Mouse (Mus musculus): ENCODE measurements at regions not wholly inside any gene's neighbourhood (a gene's known extent, or its start where the extent isn't known, plus 50 kb on each side); places are given as distances from the start of the nearest gene placed in this dataset.

DNA sequence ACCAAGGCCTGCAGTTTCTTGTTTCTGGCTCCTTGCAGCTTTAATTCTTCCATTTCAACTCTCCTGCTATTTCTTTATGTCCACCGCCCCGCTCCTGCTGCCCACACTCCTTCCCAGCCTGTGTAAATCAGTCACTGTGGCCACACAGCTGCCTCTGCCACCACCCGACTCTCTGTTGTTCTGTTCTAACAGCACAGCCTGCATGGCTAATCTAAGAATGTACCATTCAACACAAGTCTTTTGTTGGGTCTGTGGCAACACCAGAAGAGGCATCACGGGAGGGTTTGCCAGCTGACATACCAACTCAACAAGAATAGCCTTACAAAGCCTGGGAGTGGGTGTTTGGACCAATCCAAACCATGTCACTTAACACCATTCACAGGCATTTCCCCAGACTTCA is 264.9 kb upstream of the Pum3 start:
- in situ Hi-C loops (cut with MboI, MseI) = no loop called here

DNA sequence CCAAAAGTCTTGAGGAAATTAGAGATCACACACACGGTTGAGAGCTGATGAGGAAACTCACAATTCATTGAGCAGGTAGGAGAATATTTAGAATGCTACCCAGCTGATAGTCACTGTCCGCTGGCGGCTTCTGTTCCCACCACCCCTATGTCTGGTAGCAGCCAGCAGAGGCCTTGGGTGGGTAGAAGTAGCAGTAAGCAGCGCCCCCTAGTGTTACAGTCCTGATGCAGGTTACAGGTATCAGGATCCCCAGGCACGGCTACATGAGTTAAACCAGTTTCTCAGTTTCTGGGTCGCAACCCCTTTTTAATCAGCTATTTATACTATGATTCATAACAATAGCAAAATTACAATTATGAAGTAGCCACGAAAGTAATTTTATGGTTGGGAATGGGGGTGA is 264.1 kb upstream of the Pum3 start:
- in situ Hi-C loops (cut with MboI, MseI) = no loop called here

DNA sequence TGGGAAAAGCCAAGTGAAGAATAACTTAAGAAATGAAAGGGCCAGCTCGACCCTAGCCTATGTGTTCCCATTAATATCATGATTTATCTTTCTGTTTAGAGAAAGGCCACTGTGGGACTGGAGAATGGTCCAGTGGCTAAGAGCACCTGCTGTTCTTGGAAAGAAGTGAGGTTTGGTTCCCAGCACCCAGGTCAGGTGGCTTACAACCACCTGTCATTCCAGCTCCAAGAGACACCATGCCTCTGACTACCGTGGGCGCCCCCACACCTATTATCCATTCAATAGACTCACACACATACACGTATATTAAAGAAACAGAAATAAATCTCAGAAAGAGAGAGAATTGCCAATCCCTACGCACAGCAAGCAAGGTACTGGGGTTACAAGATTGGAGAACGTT is 263.3 kb upstream of the Pum3 start:
- in situ Hi-C loops (cut with MboI, MseI) = no loop called here

DNA sequence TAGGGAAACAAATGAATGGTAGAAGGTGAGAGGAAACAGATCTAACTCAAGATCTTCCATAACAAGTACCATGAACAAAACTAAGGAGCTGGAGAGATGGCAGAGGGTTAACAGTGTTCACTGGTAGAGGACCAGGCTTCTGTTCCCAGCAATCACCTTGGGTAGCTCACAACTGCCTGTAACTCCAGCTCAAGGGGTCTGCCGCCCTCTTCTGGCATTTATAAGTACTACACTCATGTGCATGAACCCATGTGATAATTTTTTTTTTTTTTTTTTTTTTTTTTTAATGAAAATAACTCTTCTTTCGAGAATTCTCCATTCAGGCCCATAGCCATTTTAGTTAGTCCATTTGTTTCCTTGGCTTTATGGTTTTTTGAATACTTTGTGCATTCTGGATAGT is 253.8 kb upstream of the Pum3 start:
- in situ Hi-C loops (cut with MboI, MseI) = loop anchor here in 1 of 2 experiments (10.0 kb wide), 1 partner anchor 239 kb away; no protein-coding TSS in a partner anchor

DNA sequence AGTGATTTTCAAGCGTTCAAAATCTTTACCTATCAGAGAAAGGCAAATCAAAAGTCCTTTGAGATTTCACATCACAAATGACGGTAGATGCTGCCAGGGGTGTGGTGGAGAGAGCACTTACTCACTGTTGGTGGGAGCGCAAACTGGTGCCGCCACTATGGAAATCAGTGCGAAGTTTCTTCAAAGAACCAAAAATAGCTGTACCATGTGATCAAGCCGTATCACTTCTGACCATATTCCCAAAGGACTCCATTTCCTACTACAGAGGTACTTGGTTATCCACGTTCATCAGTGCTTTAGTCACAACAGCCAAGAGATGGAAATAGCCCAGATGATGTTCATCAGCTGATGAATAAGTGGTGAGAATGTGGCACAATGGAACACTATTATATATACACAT is 249.8 kb upstream of the Pum3 start:
- in situ Hi-C loops (cut with MboI, MseI) = loop anchor here in 1 of 2 experiments (10.0 kb wide), 1 partner anchor 445 kb away; no protein-coding TSS in a partner anchor

DNA sequence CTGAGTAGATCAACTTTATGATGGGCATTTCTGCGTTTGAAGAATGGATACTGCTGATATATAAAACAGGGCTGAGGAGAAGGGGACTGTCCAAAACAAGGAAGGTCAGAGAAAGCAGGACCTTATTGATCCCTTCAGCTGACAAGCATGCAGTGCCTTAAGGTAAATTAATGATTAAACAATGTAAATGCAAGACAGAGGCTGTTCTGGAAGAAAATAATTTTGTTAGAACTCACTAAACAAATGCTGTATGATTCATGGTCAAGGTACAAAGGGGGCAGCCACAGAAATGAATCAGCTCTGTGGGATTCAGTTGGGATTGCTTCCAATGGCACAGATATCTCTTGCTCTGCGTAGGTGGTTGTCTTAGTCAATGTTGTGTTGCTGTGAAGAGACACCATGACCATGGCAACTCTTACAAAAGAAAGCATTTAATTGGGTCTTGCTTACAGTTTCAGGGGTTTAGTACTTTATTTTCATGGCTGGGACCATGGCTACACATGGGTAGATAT is 243.1 kb upstream of the Pum3 start:
- in situ Hi-C loops (cut with MboI, MseI) = loop anchor here in 1 of 2 experiments (10.0 kb wide), 1 partner anchor 438 kb away; no protein-coding TSS in a partner anchor

DNA sequence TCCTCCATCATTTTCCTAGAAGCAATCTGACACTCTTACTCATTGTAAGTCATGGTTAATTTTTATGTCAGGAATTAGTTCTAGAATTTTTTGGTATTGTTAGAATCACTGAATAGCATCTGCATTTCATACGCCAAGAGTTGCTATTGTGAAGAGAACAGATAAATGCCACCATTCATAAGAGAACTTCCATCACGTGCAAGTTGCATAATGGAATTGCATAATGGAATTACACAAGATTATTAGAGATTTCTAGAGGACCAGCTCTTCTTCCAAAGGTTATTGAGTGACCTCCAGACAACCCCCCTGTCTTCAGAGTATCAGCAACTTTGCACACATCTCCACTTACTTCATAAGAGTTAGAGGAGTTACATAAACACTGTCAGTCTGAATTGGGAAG is 233.7 kb upstream of the Pum3 start:
- in situ Hi-C loops (cut with MboI, MseI) = no loop called here

DNA sequence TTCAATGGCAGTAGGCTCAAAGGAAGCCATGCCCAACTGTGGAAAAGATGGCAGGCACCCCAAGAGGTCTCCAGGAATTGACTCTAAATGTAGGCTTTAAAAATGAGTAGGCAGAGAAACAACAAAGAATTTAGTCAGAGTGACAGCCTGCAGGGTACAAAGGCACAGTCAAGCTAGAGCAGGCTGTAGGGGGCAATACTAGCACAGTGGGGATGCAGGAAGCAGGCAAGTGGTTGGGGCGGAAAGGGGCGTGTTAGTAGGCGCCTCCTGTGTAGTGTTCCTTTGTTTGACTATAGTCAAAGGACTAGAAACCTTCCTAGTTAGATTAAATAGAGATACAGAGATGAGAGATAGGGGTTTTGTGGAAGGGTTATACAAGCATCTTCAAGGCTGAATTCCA is 211.4 kb upstream of the Pum3 start:
- in situ Hi-C loops (cut with MboI, MseI) = no loop called here

DNA sequence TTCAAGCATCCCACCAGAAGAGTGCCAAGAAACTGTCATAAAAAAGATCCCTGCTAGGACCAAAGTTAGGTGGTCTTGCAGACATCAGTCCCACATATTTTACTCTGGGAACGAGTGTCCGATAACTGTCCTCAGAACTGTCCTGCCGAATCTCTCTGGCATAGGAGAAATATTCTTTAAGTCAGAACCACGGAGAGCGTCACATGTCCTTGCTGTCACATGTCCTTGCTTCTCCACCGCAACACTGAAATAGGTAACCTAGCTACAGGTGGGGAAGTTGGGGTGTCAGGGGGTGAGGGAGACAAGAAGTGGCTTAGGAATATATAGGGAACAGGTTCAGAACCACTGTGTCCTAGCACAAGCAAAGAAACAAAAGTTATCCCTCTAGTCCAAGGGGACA is 203.5 kb upstream of the Pum3 start:
- in situ Hi-C loops (cut with MboI, MseI) = no loop called here

DNA sequence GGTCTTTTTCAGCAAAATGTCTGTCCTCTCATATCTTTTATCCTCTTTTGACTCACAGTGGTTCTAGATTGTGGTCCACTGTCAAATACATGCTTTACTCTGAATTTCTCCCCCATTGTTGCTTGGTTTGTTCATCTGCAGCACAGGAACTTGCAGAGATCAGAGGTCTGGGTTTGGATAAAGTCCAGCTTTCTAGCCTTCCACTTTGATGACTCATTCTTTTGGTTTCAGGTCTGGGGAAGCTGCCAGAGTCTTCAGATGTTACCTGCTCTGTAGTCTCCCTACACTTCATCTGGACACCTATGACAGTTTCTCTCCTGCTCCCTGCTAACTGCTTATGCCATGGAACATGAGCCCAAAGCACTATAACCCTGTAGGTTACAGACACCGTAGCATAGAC is 198.0 kb upstream of the Pum3 start:
- in situ Hi-C loops (cut with MboI, MseI) = no loop called here

DNA sequence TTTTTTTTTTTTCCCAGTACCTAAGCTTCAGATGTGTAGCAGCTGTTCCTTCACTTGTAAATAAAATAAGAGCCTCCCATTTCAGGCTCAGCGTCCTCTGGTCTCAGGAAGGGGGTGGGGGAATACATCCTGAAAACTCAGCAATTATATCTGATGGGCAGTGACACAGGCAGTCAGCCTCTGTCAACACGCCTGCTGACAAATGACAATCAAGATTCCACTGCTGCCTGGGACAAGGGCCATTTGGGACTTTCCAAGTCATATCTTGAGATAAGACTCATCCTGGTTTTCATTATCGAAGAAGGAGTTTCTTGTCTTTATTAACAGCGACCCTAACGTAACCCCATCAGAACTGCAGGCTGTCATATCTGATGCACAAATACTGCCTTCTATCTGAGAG is 187.9 kb upstream of the Pum3 start:
- in situ Hi-C loops (cut with MboI, MseI) = no loop called here

DNA sequence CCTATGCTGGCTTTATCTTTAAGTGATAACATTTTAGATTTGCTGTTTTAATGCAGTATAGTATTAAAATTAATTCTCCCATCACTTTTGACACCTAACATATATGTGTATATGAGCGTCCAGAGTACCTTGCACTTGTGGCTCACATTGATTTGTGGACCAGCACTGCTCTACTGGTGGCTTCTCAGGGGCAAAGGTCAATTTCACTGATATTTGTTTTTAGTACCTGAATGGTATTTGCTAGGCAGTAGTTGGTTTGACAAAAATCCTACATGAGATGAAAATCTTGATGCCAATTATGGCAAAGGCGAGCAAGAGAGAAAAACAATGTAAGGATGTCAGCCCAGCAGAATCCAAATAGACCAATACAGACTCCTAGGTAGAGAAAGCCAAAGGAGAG is 177.3 kb upstream of the Pum3 start:
- in situ Hi-C loops (cut with MboI, MseI) = no loop called here

DNA sequence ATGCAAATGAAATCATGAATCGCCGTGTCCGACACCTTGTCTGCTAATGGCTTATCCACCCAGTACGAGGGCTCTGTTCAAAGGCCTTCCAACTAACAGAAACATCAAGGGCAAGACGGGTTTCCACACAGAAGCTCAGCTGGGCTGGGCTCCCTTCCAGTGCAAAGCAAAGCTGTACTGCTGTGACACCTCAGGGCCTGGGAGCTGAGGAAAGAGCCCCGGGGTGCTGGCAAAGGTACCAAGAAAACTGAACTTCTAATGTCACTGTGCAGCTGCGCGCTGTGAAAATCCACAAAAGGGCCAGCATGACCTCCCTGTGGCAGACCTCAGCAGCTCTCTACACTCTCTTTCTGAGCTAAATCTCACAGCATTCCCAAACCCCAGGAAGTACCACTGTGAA is 173.7 kb upstream of the Pum3 start:
- in situ Hi-C loops (cut with MboI, MseI) = loop anchor here in 1 of 2 experiments (5.0 kb wide), 1 partner anchor 46 kb away; no protein-coding TSS in a partner anchor

DNA sequence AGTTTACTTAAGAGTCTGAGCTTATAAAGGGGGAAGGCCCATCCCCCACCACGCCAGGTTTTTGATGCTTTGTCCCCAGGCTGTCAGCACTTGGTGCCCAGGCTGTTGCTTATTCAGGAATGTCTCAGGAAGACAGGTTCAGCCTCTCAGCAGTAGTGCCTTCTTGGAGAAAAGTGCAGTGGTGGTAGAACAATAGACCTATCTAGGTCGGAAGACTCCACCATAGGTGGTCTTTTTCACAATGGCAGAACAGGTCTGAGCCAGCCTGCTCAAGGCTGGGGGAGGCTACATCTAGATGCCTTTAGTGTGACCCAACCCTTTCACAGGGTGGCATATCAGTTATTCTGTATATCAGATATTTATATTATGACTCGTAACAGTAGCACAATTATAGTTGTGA is 171.9 kb upstream of the Pum3 start:
- in situ Hi-C loops (cut with MboI, MseI) = loop anchor here in 1 of 2 experiments (5.0 kb wide), 1 partner anchor 44 kb away; no protein-coding TSS in a partner anchor

DNA sequence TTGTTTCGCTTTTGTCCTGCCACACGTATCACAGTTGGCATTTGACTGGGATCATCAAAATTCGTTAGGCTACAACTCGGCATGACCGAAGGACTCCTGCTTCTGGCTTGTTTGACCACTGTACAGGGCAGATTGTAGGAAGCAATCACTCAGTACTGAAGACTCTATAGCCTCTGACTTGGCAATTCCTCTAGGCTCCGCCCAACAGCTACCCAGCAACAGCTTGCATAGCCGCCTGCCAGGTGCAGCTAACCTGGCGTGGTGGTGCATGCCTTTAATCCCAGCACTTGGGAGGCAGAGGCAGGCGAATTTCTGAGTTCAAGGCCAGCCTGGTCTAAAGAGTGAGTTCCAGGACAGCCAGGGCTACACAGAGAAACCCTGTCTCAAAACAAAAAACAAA is 170.8 kb upstream of the Pum3 start:
- in situ Hi-C loops (cut with MboI, MseI) = loop anchor here in 1 of 2 experiments (5.0 kb wide), 1 partner anchor 43 kb away; no protein-coding TSS in a partner anchor

DNA sequence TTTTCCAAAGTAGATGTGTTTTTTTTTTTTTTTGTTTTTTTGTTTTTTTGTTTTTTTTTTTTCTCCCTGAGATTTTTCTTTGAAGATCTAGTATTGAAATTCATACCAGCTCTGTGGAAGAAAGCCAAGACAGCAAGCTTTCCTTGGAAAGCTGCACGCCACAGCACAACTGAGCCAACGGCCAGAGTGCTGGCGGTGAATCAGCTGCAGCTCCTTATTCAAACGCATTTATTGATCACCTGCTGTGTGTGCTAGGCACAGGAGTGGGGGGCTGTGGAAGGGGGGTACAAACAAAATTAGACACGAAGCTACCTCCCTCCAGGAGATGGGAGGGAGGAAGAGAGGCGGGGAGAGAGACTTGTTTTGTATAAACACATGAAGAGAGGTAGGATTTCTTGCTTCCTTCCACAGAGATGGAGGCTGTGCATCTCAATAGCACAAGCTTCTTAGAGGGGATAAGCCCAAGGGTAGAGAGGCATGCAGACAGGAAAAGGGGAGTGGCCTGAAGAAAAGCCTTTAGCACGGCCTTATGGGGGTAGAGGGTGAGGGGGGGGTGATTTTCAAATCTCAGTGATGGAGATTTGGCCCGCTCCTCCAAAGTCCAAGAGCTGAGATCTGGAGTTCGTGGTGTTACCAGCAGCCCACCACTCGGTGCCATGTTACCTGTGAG is 170.1 kb upstream of the Pum3 start:
- in situ Hi-C loops (cut with MboI, MseI) = loop anchor here in 1 of 2 experiments (5.0 kb wide), 1 partner anchor 42 kb away; no protein-coding TSS in a partner anchor

DNA sequence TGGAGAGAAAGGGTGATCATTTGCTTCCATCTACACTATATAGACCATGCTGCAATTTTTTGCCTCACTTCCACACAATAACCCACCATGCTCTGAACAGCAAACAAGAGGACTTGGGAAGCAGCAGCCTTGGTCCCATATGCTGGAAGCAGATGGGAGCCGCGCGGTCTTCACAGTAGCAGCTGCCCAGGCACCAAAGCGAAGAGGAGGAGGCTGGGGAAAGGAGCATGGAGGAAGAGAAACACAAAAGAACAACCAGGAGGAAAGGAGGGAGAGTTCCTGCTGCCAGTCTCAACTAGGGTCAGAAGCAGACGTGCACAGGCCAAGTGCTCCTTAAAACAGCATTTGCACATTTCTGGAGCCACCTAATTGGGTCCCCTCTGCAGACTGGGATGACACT is 168.7 kb upstream of the Pum3 start:
- in situ Hi-C loops (cut with MboI, MseI) = no loop called here

DNA sequence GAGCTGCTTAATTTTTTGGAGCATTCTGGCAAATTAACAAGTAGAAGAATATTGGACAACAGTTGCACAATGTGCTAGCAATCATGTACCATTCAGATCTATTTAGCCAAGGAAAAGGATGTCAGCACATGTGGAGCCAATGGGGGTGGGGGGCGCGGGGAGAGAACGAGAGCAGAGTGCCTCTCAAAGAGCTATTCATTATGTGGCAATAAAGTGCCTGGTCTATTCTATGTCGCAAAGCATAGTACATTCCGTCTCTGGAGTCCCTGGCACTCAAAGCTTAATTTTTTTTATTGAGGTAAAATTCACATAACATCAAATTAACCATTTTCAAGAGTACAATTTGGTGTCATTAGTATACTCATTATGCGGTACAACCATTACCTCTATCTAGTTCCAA is 155.9 kb upstream of the Pum3 start:
- in situ Hi-C loops (cut with MboI, MseI) = no loop called here

DNA sequence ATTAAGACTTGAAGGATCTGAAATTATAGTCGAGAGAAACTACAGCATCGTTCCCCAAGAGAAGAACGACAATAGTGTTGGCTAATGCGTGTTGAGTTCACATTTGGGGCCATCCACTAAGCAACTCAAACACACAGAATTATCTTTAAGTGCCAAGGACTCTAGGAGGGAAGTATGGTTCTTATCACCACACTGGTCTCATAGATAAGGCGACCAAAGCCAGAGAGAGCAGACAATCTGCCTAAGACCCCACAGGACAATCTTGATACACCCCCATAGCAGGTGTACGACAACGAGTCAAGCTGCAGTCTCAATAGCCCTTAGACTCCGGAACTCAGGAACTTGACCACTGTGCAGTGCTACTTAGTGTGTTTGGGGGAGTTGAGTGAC is 152.5 kb upstream of the Pum3 start:
- in situ Hi-C loops (cut with MboI, MseI) = no loop called here

DNA sequence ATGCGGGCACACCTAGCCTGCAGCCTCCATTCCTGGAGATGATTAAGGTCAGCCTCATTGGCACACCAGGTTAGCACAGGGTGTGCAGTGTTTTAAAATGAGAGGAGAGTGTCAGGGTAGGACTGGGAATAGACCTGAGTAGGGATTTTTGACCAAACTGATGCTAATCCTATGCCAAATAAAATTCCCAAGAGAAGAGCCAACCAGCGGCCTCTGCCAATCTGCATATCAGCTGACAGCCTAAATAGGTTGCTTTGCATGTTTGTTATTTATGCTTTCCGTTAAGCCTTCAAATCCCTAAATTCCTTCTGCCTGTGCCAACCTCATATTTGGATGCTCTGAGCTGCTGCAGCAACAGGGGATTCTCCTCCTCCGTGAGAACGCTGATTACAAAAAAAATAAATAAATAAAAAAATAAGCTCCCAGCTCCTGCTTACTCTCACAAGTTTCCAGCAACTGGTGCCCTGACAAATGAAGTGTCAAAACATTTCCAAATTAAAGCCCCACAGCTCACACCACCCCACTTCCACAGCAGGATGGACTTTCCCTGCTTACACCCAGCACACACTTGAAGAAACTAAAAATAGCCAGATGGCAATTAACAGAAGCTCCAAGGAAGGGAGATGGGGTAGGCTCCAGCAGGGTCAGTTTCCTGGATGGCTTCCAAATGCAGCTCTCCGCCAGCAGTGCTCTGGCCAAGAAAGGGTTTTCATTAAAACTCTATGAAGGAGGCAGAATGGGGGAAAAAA is 151.9 kb upstream of the Pum3 start:
- in situ Hi-C loops (cut with MboI, MseI) = no loop called here

DNA sequence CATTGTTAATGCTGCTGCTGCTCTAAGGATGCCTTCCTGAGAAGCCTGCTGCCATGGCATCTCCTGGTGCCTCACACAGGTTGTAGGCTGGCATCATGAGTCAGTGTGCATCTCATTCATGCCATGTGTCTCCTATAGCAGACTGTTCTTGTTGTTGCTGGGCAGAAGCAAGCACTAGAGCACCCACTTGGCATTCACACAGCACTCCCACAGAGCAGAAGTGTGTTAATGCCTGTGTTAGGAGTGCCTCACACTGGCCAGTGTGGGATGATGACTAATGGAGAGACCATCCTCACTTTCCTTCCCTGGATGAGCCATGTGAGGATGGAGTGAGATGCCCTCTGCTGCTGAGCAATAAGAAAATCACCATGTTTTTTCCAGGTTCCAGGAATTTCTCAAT is 146.9 kb upstream of the Pum3 start:
- in situ Hi-C loops (cut with MboI, MseI) = no loop called here

DNA sequence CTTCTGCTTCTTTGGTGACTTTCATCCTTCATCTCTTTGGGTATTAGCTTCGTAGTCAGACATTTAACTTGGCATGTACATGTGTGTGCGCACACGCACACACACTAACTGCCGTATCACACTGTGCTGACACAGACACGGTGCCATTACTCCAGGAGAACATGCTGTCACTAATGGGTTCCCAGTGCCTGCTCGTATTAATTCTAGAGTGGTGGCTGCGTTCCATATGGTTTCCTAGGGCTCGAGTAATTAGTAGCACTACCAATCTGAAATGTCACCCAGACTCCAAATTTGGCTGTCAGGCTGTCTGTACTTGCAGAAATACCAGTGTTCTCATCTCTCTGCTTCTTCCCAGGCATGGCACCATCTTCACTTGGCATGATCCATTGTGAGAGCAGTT is 137.3 kb upstream of the Pum3 start:
- in situ Hi-C loops (cut with MboI, MseI) = no loop called here

DNA sequence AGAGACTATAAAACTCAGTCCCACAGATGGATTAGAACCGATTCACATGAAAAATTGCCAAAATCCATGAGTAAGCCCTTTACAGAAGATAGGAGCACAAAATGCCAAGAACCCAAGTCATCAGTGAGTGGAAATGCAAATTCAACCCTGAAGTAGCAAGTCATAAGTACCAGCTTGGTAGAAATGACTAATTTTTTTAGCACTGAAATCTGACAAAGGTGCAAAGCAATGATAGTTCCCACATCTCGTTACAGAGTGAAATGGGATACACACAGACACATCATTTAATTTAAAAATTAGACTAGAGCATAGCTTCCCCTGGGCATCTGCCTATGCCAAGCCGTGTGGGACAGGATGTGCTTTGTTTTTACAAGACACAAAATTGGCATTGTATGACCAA is 136.4 kb upstream of the Pum3 start:
- in situ Hi-C loops (cut with MboI, MseI) = no loop called here
